Mouse (Mus musculus) gonadal fat pad, adult 2 months (tissue): Measurements from ENCODE around the gene Gm10681. TPM values are rescaled to one million over a fixed set of nuclear protein-coding genes. Genes with fewer than 3 reads are reported as not detected.
"Not testable (repeated sequence)": the region's sequence is repeated elsewhere in the genome, so short reads cannot be mapped to it uniquely, and the experiment has no call there.

Experiments used
- DNase-seq: peaks from one replicate; pipeline ENCODE4 v3.0.0-alpha.2; 2012; ENCODE audit warnings: low read depth
- polyA plus RNA-seq: library from polyadenylated mRNA; depleted of rRNA; stranded (reverse); fragments of >200 nt; gene quantifications from 2 replicates; pipeline ENCODE4 v1.2.3, GENCODE M21; 2012; rRNA removed

The Gm10681 gene
- polyA plus RNA-seq: not detected in 2 replicates

DNA sequence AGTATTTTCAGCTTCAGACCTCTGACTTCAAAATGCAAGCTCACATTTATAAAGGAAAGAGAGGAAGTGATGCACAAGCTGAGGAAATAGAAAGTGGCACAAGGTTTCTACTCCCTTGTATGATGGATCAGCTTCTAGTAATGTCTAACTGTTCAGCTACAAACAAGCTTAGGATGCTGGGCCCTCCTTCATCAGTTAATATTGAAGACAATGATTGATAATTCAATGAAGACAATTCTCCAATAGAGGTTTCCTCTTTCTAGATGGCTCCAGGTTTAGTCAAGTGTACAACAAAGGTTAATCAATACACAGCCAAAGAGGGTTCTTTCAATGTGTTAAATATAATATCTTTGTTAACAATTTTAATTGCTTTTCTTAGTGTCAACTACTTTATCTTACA, at the start of gene Gm10681:
Gene Gm10681 (minus strand): TSS at position 101 of the 400 bp plus-strand sequence.
- no peak for DNase-seq

- DNase-seq: no peak
Measured at GRCm38 (mm10) chr3:98635145-98635544, 46.5 kb upstream of the Gm10681 start.

DNA sequence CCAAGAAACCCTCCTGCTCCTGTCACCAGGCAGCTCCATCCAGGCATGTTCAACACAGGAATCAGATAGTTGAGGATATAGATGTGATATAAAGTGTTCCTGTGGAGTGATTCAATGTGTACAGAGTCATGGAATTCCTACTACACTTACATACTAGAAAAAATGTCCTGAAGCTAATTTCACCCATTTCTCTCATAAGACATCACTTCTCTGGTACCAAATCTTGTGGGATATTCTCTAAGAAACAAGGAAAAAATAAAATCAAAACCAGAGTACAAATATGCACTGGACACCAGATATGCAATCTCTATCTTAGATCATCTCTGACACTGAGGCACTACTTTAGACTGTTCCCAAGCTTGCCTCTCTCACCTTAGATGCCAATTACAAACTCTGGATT, 41.5 kb upstream of the Gm10681 start, which contains the start of gene Hsd3b5:
Gene Hsd3b5 (minus strand): TSS at position 101 of the 400 bp plus-strand sequence.
- no peak for DNase-seq

- no peak for DNase-seq
Measured at GRCm38 (mm10) chr3:98629633-98630032, 41.0 kb upstream of the Gm10681 start.

DNA sequence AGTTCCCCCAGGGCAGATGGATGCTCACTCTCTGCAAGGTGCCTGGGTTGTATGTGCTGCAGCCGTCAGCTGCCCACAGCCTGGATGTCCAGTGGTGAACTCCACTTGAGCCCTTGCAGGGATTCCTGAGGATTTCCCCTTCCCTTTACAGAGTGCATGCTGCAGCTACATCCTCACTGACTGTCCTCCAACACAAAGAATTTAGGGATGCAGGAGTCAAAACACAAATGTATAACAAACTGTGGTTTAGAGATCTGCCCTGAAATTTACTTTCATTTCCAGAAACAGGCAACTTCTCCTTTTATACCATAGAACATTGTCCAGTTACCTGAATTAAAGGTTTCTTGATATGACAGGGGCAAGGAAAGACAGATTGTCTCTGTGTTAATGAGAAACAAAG, 28.2 kb upstream of the Gm10681 start:
- DNase-seq: not testable (repeated sequence)

GRCm38 (mm10) chr3:98616244-98616643, 27.6 kb upstream of the Gm10681 start:
- DNase-seq: not testable (repeated sequence)

GRCm38 (mm10) chr3:98614406-98614927, 25.9 kb upstream of the Gm10681 start:
- not testable (repeated sequence) for DNase-seq

GRCm38 (mm10) chr3:98613963-98614362, 25.4 kb upstream of the Gm10681 start:
- no peak for DNase-seq

DNA sequence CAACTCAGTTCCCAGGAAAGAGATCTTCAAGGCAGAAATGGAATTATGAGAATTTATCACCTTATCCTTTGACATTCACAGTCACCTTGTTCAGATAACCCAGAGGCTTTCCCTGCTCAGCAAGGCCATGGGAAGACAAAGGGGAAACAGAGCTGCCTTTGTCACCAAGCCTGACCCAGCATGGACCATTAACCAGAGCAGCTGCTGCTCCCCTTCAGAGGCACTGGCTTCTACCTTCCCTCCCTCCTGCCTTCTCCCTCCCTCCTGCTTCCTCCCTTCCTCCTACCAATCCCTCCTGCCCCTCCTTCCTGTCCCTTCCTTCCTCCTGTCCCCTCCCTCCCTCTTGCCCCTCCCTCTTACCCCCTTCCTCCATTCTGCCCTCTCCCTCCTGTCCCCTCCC, 24.9 kb upstream of the Gm10681 start:
- not testable (repeated sequence) for DNase-seq

DNA sequence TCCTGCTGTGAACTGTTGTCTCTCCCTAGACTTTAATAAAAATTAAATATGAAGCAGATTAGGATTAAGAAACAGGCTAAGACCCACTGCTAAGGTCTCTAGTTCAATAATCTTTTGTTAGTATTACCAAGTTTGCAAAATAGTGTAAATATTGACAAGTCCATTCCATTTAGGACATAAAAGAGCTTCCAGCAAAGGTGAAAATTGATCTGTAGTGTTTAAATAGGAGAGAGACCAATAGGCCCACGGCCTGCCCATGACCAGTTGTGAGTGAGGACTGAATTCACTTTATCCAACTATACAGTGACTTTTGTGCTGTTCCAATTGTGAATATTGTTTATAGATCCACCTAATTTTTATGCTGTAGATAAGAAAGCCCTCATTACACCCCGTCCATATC, 886 bp downstream of the Gm10681 start:
- DNase-seq: no peak

DNA sequence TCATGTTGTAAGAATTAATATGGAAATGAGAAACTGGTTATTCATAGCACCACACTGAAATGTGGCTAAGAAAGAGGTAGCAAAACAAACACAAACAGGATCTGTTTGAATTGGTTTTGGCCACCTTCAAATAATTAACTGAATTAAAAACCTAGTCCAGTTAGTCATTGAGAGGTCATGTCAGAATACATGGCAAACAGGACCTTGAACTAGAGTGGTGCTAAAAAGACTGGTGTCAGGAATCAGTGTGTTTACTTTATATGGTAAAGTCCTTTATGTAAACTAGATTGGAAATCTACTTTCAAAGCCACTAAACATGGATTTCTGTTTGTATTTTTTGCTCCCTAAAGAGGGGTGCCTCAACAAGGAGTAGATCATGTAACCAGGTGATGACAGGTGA, 6.0 kb downstream of the Gm10681 start:
- not testable (repeated sequence) for DNase-seq

DNA sequence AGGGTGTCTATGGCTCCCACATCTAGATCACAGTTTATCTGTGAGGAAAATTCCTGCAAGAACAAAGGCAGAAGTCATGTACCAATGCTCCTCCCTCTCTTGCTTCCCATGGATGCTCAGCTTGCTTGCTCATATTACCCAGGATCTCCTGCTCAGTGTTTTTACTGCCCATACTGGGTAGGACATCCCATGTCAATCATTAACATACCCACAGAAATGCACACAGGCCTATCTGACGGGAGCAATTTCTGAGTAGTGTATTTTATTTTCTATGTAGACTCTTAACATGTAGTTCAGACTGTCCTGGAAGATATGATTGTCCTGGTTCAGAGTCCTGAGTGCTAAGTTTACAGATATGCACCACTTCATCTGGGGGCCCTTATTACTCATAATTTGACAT, 6.4 kb downstream of the Gm10681 start:
- not testable (repeated sequence) for DNase-seq

- not testable (repeated sequence) for DNase-seq
Measured at GRCm38 (mm10) chr3:98581024-98581423, 7.6 kb downstream of the Gm10681 start.

DNA sequence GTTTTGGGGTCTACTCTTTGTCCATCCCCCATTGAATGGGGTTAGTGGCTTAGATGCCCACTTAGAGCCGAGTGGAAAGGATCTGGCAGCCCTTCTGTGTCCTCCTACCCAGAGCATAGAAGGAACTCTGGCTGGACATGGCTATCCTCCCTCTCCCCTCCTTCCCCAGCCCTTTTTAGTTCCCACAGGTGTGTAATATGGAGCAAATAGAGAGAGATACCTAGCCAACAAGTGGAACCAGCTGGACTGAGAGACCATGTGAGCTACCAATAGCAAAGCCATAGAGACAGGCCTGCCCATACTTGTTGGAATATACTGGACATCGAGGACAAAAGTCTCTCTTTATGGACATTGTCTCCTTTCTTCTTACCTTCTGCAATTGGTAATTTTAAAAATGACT, 20.9 kb downstream of the Gm10681 start:
- DNase-seq: not testable (repeated sequence)

GRCm38 (mm10) chr3:98564894-98565293, 23.7 kb downstream of the Gm10681 start:
- not testable (repeated sequence) for DNase-seq

DNA sequence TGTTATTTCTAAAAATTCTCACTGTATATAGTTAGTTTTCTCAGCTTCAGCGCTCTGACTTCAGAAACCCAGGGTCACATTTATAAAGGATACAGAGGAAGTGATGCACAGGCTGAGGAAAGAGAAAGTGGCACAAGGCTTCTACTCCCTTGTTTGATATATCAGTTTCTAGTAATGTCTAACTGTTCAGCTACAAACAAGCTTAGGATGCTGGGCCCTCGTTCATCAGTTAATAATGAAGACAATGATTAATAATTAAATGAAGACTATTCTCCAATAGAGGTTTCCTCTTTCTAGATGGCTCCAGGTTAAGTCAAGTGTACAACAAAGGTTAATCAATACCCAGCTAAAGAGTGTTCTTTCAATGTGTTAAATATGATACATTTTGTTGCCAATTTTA, 24.8 kb downstream of the Gm10681 start:
- DNase-seq: not testable (repeated sequence)

GRCm38 (mm10) chr3:98560711-98561110, 27.9 kb downstream of the Gm10681 start:
- DNase-seq: not testable (repeated sequence)

DNA sequence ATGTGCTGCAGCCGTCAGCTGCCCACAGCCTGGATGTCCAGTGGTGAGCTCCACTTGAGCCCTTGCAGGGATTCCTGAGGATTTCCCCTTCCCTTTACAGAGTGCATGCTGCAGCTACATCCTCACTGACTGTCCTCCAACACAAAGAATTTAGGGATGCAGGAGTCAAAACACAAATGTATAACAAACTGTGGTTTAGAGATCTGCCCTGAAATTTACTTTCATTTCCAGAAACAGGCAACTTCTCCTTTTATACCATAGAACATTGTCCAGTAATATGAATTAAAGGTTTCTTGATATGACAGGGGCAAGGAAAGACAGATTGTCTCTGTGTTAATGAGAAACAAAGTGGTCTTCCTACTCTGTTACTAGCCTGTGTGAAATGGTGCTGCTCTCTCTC, 37.8 kb downstream of the Gm10681 start:
- not testable (repeated sequence) for DNase-seq

DNA sequence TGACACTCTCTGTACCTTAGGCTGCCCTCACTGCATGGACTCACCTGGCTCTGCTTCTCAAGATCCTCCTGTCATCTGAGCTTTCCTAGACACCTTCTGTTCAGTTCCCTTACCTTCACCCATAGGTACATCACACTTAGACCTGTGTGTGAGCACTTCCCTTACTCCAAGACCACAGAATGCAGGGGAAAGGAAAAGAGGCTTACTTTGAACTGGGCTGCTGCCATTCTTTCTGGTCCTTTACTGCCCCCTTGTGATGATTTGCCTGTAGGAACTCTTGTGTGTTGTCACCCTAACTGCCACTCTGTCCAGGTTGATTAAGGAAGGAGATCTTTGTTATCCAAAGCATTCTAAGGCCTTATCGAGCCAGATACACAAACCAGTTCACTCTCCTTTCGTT, 38.4 kb downstream of the Gm10681 start:
- DNase-seq: not testable (repeated sequence)

DNA sequence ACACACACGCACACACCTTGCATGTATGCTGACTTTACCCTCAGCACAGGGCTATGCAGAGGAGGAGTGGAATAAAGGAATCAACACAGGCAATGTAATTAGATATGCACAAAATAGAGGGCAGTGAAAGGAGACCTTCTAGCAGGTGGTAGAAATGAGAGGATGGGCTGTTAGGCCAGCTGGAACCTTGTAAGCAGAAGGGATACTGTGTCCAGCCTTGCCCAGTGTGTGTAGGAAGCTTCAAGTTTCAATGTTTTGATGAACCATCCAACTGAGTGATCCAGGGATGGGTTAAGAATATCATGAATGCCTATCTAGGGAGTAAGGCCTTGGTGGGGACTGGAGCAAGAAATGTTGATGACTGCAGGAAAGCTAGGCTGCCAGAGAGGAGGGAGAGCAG, 40.1 kb downstream of the Gm10681 start:
- DNase-seq: not testable (repeated sequence)

DNA sequence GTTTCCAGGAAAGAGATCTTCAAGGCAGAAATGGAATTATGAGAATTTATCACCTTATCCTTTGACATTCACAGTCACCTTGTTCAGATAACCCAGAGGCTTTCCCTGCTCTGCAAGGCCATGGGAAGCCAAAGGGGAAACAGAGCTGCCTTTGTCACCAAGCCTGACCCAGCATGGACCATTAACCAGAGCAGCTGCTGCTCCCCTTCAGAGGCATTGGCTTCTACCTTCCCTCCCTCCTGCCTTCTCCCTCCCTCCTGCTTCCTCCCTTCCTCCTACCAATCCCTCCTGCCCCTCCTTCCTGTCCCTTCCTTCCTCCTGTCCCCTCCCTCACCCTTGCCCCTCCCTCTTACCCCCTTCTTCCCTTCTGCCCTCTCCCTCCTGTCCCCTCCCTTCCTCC, 41.0 kb downstream of the Gm10681 start:
- not testable (repeated sequence) for DNase-seq

DNA sequence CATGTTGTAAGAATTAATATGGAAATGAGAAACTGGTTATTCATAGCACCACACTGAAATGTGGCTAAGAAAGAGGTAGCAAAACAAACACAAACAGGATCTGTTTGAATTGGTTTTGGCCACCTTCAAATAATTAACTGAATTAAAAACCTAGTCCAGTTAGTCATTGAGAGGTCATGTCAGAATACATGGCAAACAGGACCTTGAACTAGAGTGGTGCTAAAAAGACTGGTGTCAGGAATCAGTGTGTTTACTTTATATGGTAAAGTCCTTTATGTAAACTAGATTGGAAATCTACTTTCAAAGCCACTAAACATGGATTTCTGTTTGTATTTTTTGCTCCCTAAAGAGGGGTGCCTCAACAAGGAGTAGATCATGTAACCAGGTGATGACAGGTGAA, 63.6 kb downstream of the Gm10681 start:
- not testable (repeated sequence) for DNase-seq

DNA sequence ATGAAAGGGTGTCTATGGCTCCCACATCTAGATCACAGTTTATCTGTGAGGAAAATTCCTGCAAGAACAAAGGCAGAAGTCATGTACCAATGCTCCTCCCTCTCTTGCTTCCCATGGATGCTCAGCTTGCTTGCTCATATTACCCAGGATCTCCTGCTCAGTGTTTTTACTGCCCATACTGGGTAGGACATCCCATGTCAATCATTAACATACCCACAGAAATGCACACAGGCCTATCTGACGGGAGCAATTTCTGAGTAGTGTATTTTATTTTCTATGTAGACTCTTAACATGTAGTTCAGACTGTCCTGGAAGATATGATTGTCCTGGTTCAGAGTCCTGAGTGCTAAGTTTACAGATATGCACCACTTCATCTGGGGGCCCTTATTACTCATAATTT, 64.1 kb downstream of the Gm10681 start:
- DNase-seq: not testable (repeated sequence)

- not testable (repeated sequence) for DNase-seq
Measured at GRCm38 (mm10) chr3:98522779-98523178, 65.8 kb downstream of the Gm10681 start.
